Mouse (Mus musculus) cortical plate, adult 2 months (tissue): Measurements from ENCODE around the gene Rnase10.

Source experiments
- CTCF ChIP-seq: fragments of 200-500 bp; IDR thresholded peaks from 2 replicates; pipeline ENCODE4 v1.5.1; 2011; ENCODE audit warnings: mild to moderate bottlenecking, control low read depth, low read length; ENCODE audit not compliant: insufficient read depth; ENCODE audit errors: extremely low read depth
- POLR2A ChIP-seq: fragments of 200-500 bp; IDR thresholded peaks from 2 replicates; pipeline ENCODE4 v1.6.1; 2011; ENCODE audit warnings: mild to moderate bottlenecking, low read length, control low read depth; ENCODE audit not compliant: insufficient read depth; ENCODE audit errors: extremely low read depth

- TF ChIP-seq POLR2A: no peak
- no peak for TF ChIP-seq CTCF
Observed at GRCm38 (mm10) chr14:51007914-51008713, 563 bp downstream of the Rnase10 start.
